Mouse (Mus musculus): ENCODE measurements around the gene Csrp1. TPM values are rescaled to one million over a fixed set of nuclear protein-coding genes. Genes with fewer than 3 reads are reported as not detected.

The Csrp1 gene
- polyA plus RNA-seq, 1 experiment: 390 TPM

DNA sequence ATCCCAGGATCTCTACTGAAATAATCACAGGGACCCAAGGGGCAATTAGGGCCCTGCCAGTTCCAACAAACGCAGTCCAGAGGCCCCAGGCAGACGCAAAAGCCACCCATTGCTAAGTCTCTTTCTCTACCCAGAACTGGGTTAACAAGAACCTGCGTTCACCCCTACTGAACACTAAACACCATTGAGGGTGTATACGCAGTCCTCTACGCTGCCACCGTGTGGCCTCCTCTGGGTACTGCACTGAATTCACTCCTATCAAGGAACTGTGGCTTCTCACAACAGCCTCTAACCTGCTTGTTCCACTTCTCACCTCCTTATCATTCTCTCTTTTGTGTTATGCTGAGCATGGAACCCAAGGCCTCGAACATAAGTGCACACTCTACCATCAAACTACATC is 19.3 kb upstream of the Csrp1 start:
- Histone ChIP-seq H3K4me1 (replicated peaks; ENCODE audit: control insufficient read depth, insufficient read depth, low read length) (no peaks in the 10 kb centered on the region), H3K36me3 (ENCODE audit: control insufficient read depth, insufficient read depth, low read length) (no peaks in the 10 kb centered on the region), H3K27ac (ENCODE audit: control insufficient read depth, insufficient read depth, low read length) (no peak overlapping the region), H3K4me3 (ENCODE audit: control insufficient read depth, insufficient read depth, low read length) (no peak overlapping the region), H3K27me3 (ENCODE audit: control insufficient read depth, insufficient read depth, low read length) (no peaks in the 10 kb centered on the region)
- WGBS: 3% methylated on average over 7 of the region's 7 CpGs
- peak; percentile 76 for DNase-seq
- TF ChIP-seq POLR2A (IDR thresholded peaks at IDR 0.05; ENCODE audit: control insufficient read depth, extremely low read depth, insufficient read depth, low read length, poor library complexity) (no peak), CTCF (IDR thresholded peaks at IDR 0.05; ENCODE audit: borderline replicate concordance, control insufficient read depth, extremely low read depth, insufficient read depth, low read length, poor library complexity) (no peak)

DNA sequence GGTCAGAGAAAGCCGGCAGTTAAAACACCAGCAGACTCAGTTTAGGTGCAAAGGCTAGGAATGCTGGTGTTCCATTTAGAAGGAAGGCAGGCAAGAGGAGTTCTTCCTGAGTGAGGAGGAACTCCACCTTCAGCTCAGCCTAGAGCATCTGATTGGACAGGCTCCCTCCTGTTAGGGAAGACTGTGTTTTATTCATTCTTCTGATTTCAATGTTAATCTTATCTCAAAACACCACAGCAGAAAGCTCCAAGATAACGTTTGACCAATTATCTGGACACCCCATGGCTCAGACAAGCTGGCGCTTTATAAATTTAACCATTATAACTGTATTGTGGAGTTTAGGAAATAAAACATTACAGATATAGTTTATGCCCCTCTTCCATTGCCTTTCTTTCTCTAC is 18.5 kb upstream of the Csrp1 start:
- TF ChIP-seq POLR2A (IDR thresholded peaks at IDR 0.05; ENCODE audit: control insufficient read depth, extremely low read depth, insufficient read depth, low read length, poor library complexity) (no peak), CTCF (IDR thresholded peaks at IDR 0.05; ENCODE audit: borderline replicate concordance, control insufficient read depth, extremely low read depth, insufficient read depth, low read length, poor library complexity) (no peak)
- Histone ChIP-seq H3K27ac (ENCODE audit: control insufficient read depth, insufficient read depth, low read length) (no peak overlapping the region), H3K27me3 (ENCODE audit: control insufficient read depth, insufficient read depth, low read length) (no peaks in the 10 kb centered on the region), H3K36me3 (ENCODE audit: control insufficient read depth, insufficient read depth, low read length) (no peaks in the 10 kb centered on the region), H3K4me3 (ENCODE audit: control insufficient read depth, insufficient read depth, low read length) (no peak overlapping the region), H3K4me1 (replicated peaks; ENCODE audit: control insufficient read depth, insufficient read depth, low read length) (no peaks in the 10 kb centered on the region)
- no peak for DNase-seq
- 69% methylated on average over 3 of the region's 3 CpGs for WGBS

DNA sequence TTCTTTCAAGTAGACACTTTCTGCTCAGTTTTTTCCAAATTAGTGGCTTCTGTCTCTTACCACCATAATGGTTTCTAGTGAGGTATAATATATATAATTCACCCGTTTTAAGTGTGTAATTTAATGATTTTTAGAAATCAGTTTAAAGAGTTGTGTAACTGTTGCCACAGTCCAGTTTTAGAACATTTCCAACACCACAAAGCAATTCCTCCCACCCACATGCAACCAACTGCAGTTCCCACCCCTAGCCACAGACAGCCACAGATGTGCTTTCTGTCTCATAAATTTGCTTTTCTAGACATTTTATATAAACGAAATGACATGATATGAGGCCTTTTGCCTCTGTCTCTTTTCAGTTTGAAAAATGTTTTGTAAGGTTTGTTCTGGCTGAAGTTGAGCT is 17.1 kb upstream of the Csrp1 start:
- no peaks in the 10 kb centered on the region for H3K4me1 ChIP-seq (replicated peaks; ENCODE audit: control insufficient read depth, insufficient read depth, low read length)
- no peaks in the 10 kb centered on the region for H3K27me3 ChIP-seq (ENCODE audit: control insufficient read depth, insufficient read depth, low read length)
- no peak for DNase-seq
- no peaks in the 10 kb centered on the region for H3K36me3 ChIP-seq (ENCODE audit: control insufficient read depth, insufficient read depth, low read length)
- H3K27ac ChIP-seq (ENCODE audit: control insufficient read depth, insufficient read depth, low read length): no peak overlapping the region
- 9% methylated on average over 2 of the region's 2 CpGs for WGBS
- no peak overlapping the region for H3K4me3 ChIP-seq (ENCODE audit: control insufficient read depth, insufficient read depth, low read length)
- TF ChIP-seq POLR2A (IDR thresholded peaks at IDR 0.05; ENCODE audit: control insufficient read depth, extremely low read depth, insufficient read depth, low read length, poor library complexity) (no peak), CTCF (IDR thresholded peaks at IDR 0.05; ENCODE audit: borderline replicate concordance, control insufficient read depth, extremely low read depth, insufficient read depth, low read length, poor library complexity) (no peak)

DNA sequence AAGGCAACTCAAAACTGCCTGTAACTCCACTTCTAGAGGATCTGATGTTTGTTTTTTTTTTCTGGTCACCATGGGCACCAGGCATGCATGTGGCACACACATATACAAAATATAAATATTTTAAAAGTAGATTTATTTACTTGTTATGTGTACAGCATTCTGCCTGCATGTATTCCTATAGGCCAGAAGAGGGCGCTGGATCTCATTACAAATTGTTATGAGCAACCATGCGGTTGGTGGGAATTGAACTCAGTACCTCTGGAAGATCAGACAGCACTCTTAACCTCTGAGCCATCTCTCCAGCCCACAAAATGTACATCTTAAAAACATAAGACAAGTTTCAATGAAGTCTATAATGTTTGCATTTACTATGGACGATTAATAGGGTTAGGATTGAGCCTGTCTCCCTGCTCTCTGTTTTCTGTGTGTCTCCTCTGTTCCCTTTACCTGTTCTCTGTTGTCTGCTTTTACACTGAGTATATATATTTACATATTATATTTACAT is 15.5 kb upstream of the Csrp1 start:
- no peaks in the 10 kb centered on the region for H3K4me1 ChIP-seq (replicated peaks; ENCODE audit: control insufficient read depth, insufficient read depth, low read length)
- no peaks in the 10 kb centered on the region for H3K27me3 ChIP-seq (ENCODE audit: control insufficient read depth, insufficient read depth, low read length)
- H3K4me3 ChIP-seq (ENCODE audit: control insufficient read depth, insufficient read depth, low read length): no peak overlapping the region
- no peak overlapping the region for H3K27ac ChIP-seq (ENCODE audit: control insufficient read depth, insufficient read depth, low read length)
- H3K36me3 ChIP-seq (ENCODE audit: control insufficient read depth, insufficient read depth, low read length): no peaks in the 10 kb centered on the region
- TF ChIP-seq CTCF (IDR thresholded peaks at IDR 0.05; ENCODE audit: borderline replicate concordance, control insufficient read depth, extremely low read depth, insufficient read depth, low read length, poor library complexity) (no peak), POLR2A (IDR thresholded peaks at IDR 0.05; ENCODE audit: control insufficient read depth, extremely low read depth, insufficient read depth, low read length, poor library complexity) (no peak)
- DNase-seq: no peak
- 85% methylated on average over 3 of the region's 3 CpGs for WGBS

DNA sequence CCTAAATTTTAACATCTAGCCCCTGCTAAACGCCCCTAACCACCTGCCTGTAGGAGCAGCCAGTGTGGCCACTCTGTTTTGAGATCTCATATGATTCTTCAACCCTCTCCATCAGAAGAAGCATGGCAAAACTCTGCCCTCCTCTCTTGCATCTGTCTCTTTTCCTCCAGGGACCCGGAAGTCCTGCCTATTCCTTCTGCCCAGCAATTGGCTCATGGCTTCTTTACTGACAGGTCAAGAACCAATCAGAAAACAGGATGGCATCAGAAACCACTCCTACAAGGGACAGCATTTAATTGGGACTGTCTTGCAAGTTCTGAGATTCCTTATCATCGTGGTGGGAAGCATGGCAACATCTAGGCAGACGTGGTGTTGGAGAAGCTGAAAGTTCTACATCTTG is 11.5 kb upstream of the Csrp1 start:
- H3K4me3 ChIP-seq (ENCODE audit: control insufficient read depth, insufficient read depth, low read length): no peak overlapping the region
- H3K27ac ChIP-seq (ENCODE audit: control insufficient read depth, insufficient read depth, low read length): no peak overlapping the region
- H3K4me1 ChIP-seq (replicated peaks; ENCODE audit: control insufficient read depth, insufficient read depth, low read length): peaks cover 4% of the 10 kb centered on the region; the same call in 1 of the 2 replicates
- 88% methylated on average over 4 of the region's 4 CpGs for WGBS
- no peaks in the 10 kb centered on the region for H3K36me3 ChIP-seq (ENCODE audit: control insufficient read depth, insufficient read depth, low read length)
- no peak for DNase-seq
- no peaks in the 10 kb centered on the region for H3K27me3 ChIP-seq (ENCODE audit: control insufficient read depth, insufficient read depth, low read length)
- TF ChIP-seq CTCF (IDR thresholded peaks at IDR 0.05; ENCODE audit: borderline replicate concordance, control insufficient read depth, extremely low read depth, insufficient read depth, low read length, poor library complexity) (no peak), POLR2A (IDR thresholded peaks at IDR 0.05; ENCODE audit: control insufficient read depth, extremely low read depth, insufficient read depth, low read length, poor library complexity) (no peak)

DNA sequence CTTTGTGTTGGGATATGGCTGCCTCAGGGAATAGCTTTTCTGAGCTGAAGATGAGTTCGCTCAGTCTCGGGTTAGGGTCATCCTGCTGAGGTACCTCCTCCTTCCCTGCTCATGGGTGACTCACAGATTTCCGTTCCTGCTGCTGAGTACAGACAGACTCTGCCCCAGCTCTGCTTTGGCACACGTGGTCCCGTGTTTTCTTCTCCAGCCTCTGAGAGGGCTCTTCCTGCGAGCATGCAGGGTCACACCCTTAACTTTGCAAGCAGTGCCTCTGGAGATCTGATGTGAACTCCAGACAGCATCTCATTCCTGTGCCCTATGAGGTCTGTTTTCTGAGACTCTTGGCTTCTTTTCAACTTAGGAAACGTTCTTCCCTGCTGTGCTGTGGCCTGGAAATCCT is 8.7 kb upstream of the Csrp1 start:
- Histone ChIP-seq H3K36me3 (ENCODE audit: control insufficient read depth, insufficient read depth, low read length) (no peaks in the 10 kb centered on the region), H3K4me3 (ENCODE audit: control insufficient read depth, insufficient read depth, low read length) (no peak overlapping the region), H3K27ac (ENCODE audit: control insufficient read depth, insufficient read depth, low read length) (no peak overlapping the region), H3K4me1 (replicated peaks; ENCODE audit: control insufficient read depth, insufficient read depth, low read length) (peaks cover 12% of the 10 kb centered on the region), H3K27me3 (ENCODE audit: control insufficient read depth, insufficient read depth, low read length) (no peaks in the 10 kb centered on the region)
- no peak for DNase-seq
- TF ChIP-seq CTCF (IDR thresholded peaks at IDR 0.05; ENCODE audit: borderline replicate concordance, control insufficient read depth, extremely low read depth, insufficient read depth, low read length, poor library complexity) (no peak), POLR2A (IDR thresholded peaks at IDR 0.05; ENCODE audit: control insufficient read depth, extremely low read depth, insufficient read depth, low read length, poor library complexity) (no peak)
- 12% methylated on average over 7 of the region's 7 CpGs for WGBS

Measured in thymus, adult 2 months (tissue).